Mouse (Mus musculus): ENCODE results near the gene Mpzl1.

GRCm38 (mm10) chr1:165605108-165605507 lies 29.2 kb downstream of the Mpzl1 start:
- TF ChIP-seq POLR2A (IDR thresholded peaks at IDR 0.05; ENCODE audit: extremely low read depth, insufficient read depth, low read length) (no peak), CTCF (IDR thresholded peaks at IDR 0.05; ENCODE audit: extremely low read depth, insufficient read depth, low read length) (no peak)
